Mouse (Mus musculus) lung, postnatal 0 days (tissue): ENCODE results near the gene Lpcat1.

ENCODE experiments used
- CTCF ChIP-seq: IDR thresholded peaks from 2 replicates; pipeline ENCODE4 v1.5.1; 2016; ENCODE audit warnings: antibody characterized with exemption, mild to moderate bottlenecking
- EP300 ChIP-seq: IDR thresholded peaks from 2 replicates; pipeline ENCODE4 v1.6.1; 2016; ENCODE audit warnings: antibody characterized with exemption, mild to moderate bottlenecking, control low read depth

DNA sequence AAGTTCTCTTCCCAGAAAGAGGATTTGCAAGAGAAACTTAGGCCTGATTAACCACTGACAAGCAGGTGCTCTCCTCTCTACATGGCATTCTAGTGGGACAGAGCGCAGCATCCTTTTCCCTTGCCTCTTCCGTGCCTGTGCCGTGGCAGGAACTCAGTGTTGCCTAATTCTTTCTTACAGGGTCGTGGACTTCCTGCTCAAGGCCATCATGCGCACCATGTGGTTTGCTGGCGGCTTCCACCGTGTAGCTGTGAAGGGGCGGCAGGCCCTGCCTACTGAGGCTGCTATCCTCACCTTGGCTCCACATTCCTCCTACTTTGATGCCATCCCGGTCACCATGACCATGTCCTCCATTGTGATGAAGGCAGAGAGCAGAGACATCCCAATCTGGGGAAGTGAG lies 21.7 kb downstream of the Lpcat1 start:
- TF ChIP-seq EP300 (no peak), CTCF (no peak)
